Mouse (Mus musculus): Measurements from ENCODE around the gene Homez. TPM values are rescaled to one million over a fixed set of nuclear protein-coding genes. Genes with fewer than 3 reads are reported as not detected.

Homez gene
- polyA plus RNA-seq, 1 experiment: 2.8 TPM

DNA sequence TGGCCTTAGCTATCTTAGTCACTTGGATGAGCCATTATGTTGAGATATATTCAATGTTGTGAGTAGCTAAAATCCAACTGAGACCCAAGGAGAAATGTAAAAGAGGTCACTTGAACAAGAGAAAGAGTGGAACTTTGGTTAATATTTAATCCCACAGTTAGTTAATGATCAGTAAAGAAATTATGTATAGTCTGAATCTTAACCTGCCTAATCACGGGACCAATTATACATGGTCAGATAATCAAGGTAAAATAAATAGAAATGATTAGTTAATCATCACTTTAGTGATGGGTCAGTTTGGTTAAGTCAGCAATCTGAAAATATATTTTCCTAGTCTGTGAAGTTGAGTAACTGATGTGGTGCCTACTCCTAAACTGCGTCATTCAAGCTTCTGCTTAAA is 48.5 kb downstream of the Homez start:
- no peak overlapping the region for H3K4me3 ChIP-seq (replicated peaks; ENCODE audit: control insufficient read depth, low read depth, low read length)
- WGBS: 85% methylated on average over 2 of the region's 2 CpGs
- no peaks in the 10 kb centered on the region for H3K4me1 ChIP-seq (ENCODE audit: control insufficient read depth, insufficient read depth, low read length)
- no peak for TF ChIP-seq POLR2A (IDR thresholded peaks at IDR 0.05; ENCODE audit: borderline replicate concordance, control insufficient read depth, low read depth, low read length)
- TF ChIP-seq CTCF (IDR thresholded peaks at IDR 0.05; ENCODE audit: control insufficient read depth, insufficient read depth, low read length): no peak
- H3K27ac ChIP-seq (ENCODE audit: control insufficient read depth, insufficient read depth, low read depth, low read length, poor library complexity): no peak overlapping the region

DNA sequence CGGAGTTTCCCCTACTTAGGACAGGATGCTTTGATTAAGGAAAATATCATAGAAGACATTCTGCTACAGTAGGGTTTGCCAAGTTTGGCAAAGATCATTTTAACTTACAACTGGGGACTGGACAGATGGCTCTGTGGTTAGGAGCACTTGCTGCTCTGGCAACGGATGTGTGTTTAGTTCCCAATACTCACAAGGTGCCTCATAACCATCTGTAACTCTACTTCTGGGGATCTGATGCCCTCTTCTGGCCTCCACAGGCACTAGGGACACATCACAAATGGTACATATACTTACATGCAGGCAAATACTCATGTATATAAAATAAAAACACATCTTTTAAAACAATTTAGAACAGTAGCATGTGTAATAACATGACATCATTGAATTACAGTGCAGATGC is 53.0 kb downstream of the Homez start:
- Histone ChIP-seq H3K4me1 (ENCODE audit: control insufficient read depth, insufficient read depth, low read length) (no peaks in the 10 kb centered on the region), H3K4me3 (replicated peaks; ENCODE audit: control insufficient read depth, low read depth, low read length) (no peak overlapping the region), H3K27ac (ENCODE audit: control insufficient read depth, insufficient read depth, low read depth, low read length, poor library complexity) (no peak overlapping the region)
- no peak for TF ChIP-seq POLR2A (IDR thresholded peaks at IDR 0.05; ENCODE audit: borderline replicate concordance, control insufficient read depth, low read depth, low read length)
- no peak for TF ChIP-seq CTCF (IDR thresholded peaks at IDR 0.05; ENCODE audit: control insufficient read depth, insufficient read depth, low read length)
- WGBS: 34% methylated on average over 2 of the region's 2 CpGs

DNA sequence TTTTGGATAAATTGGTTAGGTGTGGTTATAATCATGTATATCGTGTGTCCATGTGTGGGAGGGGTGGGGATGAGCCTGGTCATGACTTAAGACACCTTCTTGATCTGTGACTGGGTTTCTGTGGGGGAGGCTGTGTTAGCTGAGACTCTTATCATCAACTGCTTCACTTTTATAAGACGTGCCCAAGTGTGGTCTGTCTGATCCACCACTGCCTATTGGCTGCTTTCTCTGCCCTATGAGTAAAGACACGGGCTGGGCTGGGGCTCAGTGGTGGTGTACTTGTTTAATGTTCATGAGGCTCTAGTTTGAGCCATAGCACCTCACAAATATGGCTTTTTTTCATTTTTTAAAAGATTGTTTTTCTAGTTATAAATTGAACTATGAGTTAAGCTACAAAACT is 55.0 kb downstream of the Homez start:
- no peaks in the 10 kb centered on the region for H3K4me1 ChIP-seq (ENCODE audit: control insufficient read depth, insufficient read depth, low read length)
- WGBS: 52% methylated on average over 3 of the region's 3 CpGs
- TF ChIP-seq CTCF (IDR thresholded peaks at IDR 0.05; ENCODE audit: control insufficient read depth, insufficient read depth, low read length) (no peak), POLR2A (IDR thresholded peaks at IDR 0.05; ENCODE audit: borderline replicate concordance, control insufficient read depth, low read depth, low read length) (no peak)

DNA sequence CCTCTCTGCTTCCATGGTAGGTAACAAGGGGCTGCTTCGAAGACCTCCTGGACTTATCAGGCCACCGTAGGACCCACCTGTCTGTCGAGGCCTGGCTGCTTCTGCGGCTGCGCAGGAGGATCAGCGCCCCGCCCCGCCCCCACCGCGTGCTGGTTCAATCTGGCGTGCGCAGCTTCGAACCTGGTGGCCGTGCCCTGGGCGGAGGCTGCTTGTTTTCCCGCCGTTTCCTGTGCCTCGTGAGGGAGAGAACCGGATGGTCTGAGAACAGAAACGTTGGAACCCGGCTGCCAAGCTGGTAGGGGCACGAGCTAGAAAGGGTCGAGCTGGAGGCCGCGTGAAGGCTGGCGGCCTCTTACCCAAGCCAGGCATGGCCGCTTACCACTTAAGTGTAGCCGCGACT is 56.8 kb downstream of the Homez start, which contains the start of gene Rnf212b:
TSS of gene Rnf212b (plus strand) at position 151 of the 400 bp plus-strand sequence.
- TF ChIP-seq POLR2A (IDR thresholded peaks at IDR 0.05; ENCODE audit: borderline replicate concordance, control insufficient read depth, low read depth, low read length) (no peak), CTCF (IDR thresholded peaks at IDR 0.05; ENCODE audit: control insufficient read depth, insufficient read depth, low read length) (no peak)
- no peak within 1 kb of the TSS for H3K27ac ChIP-seq (ENCODE audit: control insufficient read depth, insufficient read depth, low read depth, low read length, poor library complexity)
- H3K4me1 ChIP-seq (ENCODE audit: control insufficient read depth, insufficient read depth, low read length): no peaks in the 10 kb centered on the region
- H3K4me3 ChIP-seq (replicated peaks; ENCODE audit: control insufficient read depth, low read depth, low read length): no peak within 1 kb of the TSS
- 85% methylated on average over 29 of the region's 29 CpGs for WGBS

More for the DNA sequence above, 55.0 kb downstream of the Homez start:
- Histone ChIP-seq H3K27ac (ENCODE audit: control insufficient read depth, insufficient read depth, low read depth, low read length, poor library complexity) (no peak overlapping the region), H3K4me3 (replicated peaks; ENCODE audit: control insufficient read depth, low read depth, low read length) (no peak overlapping the region)

DNA sequence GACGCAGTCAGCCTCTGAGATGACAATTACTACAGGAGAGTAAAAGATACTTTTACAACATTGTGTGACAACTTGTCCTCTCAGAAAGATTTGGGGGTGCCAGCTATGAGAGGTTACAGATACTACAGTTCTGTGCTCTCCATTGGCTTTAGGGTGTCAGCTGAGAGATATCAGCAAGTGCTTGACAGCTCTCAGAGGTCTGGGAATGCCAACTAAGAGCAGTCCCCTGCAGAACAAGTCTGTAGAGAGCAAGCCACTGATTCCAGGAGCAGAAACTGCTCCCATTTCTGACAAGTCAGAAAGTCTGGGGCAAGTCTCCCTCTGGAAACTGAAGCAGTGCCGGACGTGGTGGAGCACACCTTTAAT is 61.1 kb downstream of the Homez start:
- WGBS: 68% methylated on average over 3 of the region's 3 CpGs
- no peaks in the 10 kb centered on the region for H3K4me1 ChIP-seq (ENCODE audit: control insufficient read depth, insufficient read depth, low read length)
- H3K27ac ChIP-seq (ENCODE audit: control insufficient read depth, insufficient read depth, low read depth, low read length, poor library complexity): no peak overlapping the region
- no peak for TF ChIP-seq POLR2A (IDR thresholded peaks at IDR 0.05; ENCODE audit: borderline replicate concordance, control insufficient read depth, low read depth, low read length)
- TF ChIP-seq CTCF (IDR thresholded peaks at IDR 0.05; ENCODE audit: control insufficient read depth, insufficient read depth, low read length): no peak
- H3K4me3 ChIP-seq (replicated peaks; ENCODE audit: control insufficient read depth, low read depth, low read length): no peak overlapping the region

DNA sequence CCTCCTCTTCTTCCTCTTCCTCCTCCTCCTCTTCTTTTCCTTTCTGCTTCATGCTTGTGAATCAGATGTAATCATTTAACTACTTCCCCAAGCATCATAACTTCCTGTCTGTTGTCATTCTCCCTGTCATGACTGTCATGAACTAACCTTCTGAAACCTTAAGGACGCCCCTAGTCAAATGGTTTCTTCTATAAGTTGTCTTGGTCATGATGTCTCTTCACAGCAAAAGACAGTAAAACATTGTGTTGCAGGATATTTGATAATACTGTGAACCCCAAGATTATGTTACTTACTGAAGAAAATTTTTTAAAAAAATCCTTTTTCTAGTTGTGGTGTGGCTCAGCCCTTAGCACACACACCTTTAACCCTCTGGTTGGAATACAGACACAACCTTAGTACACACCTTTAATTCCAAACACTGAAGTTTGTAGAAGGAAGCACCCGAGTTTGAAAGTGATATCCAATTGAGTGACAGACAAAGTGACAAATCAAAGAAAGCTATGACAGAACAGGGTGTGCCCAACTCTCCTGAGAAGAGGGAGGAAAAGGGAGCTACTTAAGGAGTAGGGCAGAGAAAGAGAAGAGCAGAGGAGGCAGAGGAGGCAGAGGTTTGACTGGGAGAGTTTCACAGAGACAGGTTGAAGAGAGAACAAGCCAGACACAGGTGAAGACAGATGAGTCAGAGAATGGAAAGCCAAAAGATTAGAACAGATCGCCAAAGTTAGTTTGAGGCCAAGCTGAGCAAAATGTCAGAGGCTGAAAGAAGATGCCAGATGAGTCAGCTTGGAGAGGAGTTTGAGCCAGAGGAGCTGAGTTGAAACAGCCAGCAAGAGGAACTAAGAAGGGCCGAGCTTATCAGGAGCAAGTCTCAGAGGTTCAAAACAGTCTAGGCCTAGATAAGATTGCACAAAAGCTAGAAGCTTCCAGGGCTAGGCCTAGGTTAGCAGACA is 61.8 kb downstream of the Homez start:
- 26% methylated on average over 4 of the region's 4 CpGs for WGBS
- H3K27ac ChIP-seq (ENCODE audit: control insufficient read depth, insufficient read depth, low read depth, low read length, poor library complexity): no peak overlapping the region; the same call in 1 of the 2 replicates
- H3K4me3 ChIP-seq (replicated peaks; ENCODE audit: control insufficient read depth, low read depth, low read length): no peak overlapping the region
- no peak for TF ChIP-seq CTCF (IDR thresholded peaks at IDR 0.05; ENCODE audit: control insufficient read depth, insufficient read depth, low read length)
- TF ChIP-seq POLR2A (IDR thresholded peaks at IDR 0.05; ENCODE audit: borderline replicate concordance, control insufficient read depth, low read depth, low read length): no peak
- no peaks in the 10 kb centered on the region for H3K4me1 ChIP-seq (ENCODE audit: control insufficient read depth, insufficient read depth, low read length)

DNA sequence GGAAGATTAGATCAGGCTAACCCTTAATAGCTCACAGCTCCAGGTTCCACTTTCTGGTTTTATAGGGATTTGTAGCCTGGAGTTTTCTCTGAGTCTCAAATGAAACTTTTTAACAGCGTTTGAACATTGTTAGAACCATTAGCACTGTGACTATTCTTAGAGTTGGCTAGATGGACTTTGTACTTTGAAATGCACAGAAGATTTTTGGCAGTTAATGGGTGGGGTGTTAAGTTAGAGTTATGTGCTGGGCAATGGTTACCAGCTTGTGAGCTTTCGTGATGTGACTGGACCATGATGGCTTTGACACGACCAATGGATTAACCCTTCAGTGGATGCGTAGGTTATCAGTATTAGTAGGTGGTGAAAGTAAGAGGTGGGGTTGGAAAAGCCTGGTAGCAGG is 64.6 kb downstream of the Homez start:
- no peak overlapping the region for H3K4me3 ChIP-seq (replicated peaks; ENCODE audit: control insufficient read depth, low read depth, low read length)
- no peak for TF ChIP-seq POLR2A (IDR thresholded peaks at IDR 0.05; ENCODE audit: borderline replicate concordance, control insufficient read depth, low read depth, low read length)
- H3K4me1 ChIP-seq (ENCODE audit: control insufficient read depth, insufficient read depth, low read length): no peaks in the 10 kb centered on the region; the same call in 1 of the 2 replicates
- no peak overlapping the region for H3K27ac ChIP-seq (ENCODE audit: control insufficient read depth, insufficient read depth, low read depth, low read length, poor library complexity)
- WGBS: 80% methylated on average over 4 of the region's 4 CpGs

Other genes starting within 250 kb of the Homez start
- 0.47 TPM in 1 of 2 replicates, not detected in the other for gene Psmb11, start 249.5 kb downstream of the Homez start, polyA plus RNA-seq (2011; ENCODE audit: insufficient read depth, insufficient read length, low replicate concordance, missing spikeins)
- not detected in 2 replicates for gene Gm17606, start 230.0 kb downstream of the Homez start, polyA plus RNA-seq (2011; ENCODE audit: insufficient read depth, insufficient read length, low replicate concordance, missing spikeins)
- gene Cdh24, start 229.6 kb downstream of the Homez start, polyA plus RNA-seq (2011; ENCODE audit: insufficient read depth, insufficient read length, low replicate concordance, missing spikeins): 4.1 and 7.0 TPM in 2 replicates
- 14.8 and 35.0 TPM in 2 replicates for gene 1700123O20Rik, start 184.7 kb downstream of the Homez start, polyA plus RNA-seq (2011; ENCODE audit: insufficient read depth, insufficient read length, low replicate concordance, missing spikeins)
- 284 and 378 TPM in 2 replicates for gene Acin1, start 184.0 kb downstream of the Homez start, polyA plus RNA-seq (2011; ENCODE audit: insufficient read depth, insufficient read length, low replicate concordance, missing spikeins)
- not detected in 2 replicates for gene Gm29776, start 172.1 kb downstream of the Homez start, polyA plus RNA-seq (2011; ENCODE audit: insufficient read depth, insufficient read length, low replicate concordance, missing spikeins)
- 41.3 and 90.9 TPM in 2 replicates for gene Cebpe, start 158.8 kb downstream of the Homez start, polyA plus RNA-seq (2011; ENCODE audit: insufficient read depth, insufficient read length, low replicate concordance, missing spikeins)
- gene Slc7a8, start 89.0 kb downstream of the Homez start, polyA plus RNA-seq (2011; ENCODE audit: insufficient read depth, insufficient read length, low replicate concordance, missing spikeins): 2.6 and 4.5 TPM in 2 replicates
- gene Rnf212b, start 56.8 kb downstream of the Homez start, polyA plus RNA-seq (2011; ENCODE audit: insufficient read depth, insufficient read length, low replicate concordance, missing spikeins): not detected in 2 replicates
- 2.0 and 4.9 TPM in 2 replicates for gene Ppp1r3e, start 6.6 kb upstream of the Homez start, polyA plus RNA-seq (2011; ENCODE audit: insufficient read depth, insufficient read length, low replicate concordance, missing spikeins)
- 6.7 and 18.1 TPM in 2 replicates for gene Bcl2l2, start 12.4 kb upstream of the Homez start, polyA plus RNA-seq (2011; ENCODE audit: insufficient read depth, insufficient read length, low replicate concordance, missing spikeins)
- gene Gm20521, start 12.5 kb upstream of the Homez start, polyA plus RNA-seq (2011; ENCODE audit: insufficient read depth, insufficient read length, low replicate concordance, missing spikeins): not detected in 2 replicates
- gene Pabpn1, start 21.5 kb upstream of the Homez start, polyA plus RNA-seq (2011; ENCODE audit: insufficient read depth, insufficient read length, low replicate concordance, missing spikeins): 124 and 140 TPM in 2 replicates
- gene Slc22a17, start 42.2 kb upstream of the Homez start, polyA plus RNA-seq (2011; ENCODE audit: insufficient read depth, insufficient read length, low replicate concordance, missing spikeins): 4.2 and 4.5 TPM in 2 replicates
- gene Efs, start 55.2 kb upstream of the Homez start, polyA plus RNA-seq (2011; ENCODE audit: insufficient read depth, insufficient read length, low replicate concordance, missing spikeins): 0.68 and 1.7 TPM in 2 replicates
- gene Il25, start 61.7 kb upstream of the Homez start, polyA plus RNA-seq (2011; ENCODE audit: insufficient read depth, insufficient read length, low replicate concordance, missing spikeins): not detected in 2 replicates
- gene Cmtm5, start 65.3 kb upstream of the Homez start, polyA plus RNA-seq (2011; ENCODE audit: insufficient read depth, insufficient read length, low replicate concordance, missing spikeins): not detected in 2 replicates
- gene Myh6, start 96.0 kb upstream of the Homez start, polyA plus RNA-seq (2011; ENCODE audit: insufficient read depth, insufficient read length, low replicate concordance, missing spikeins): 3.3 TPM in 1 of 2 replicates, not detected in the other
- not detected in 2 replicates for gene Gm17428, start 106.0 kb upstream of the Homez start, polyA plus RNA-seq (2011; ENCODE audit: insufficient read depth, insufficient read length, low replicate concordance, missing spikeins)
- 0.59 TPM in 1 of 2 replicates, not detected in the other for gene Myh7, start 123.7 kb upstream of the Homez start, polyA plus RNA-seq (2011; ENCODE audit: insufficient read depth, insufficient read length, low replicate concordance, missing spikeins)
- gene Ngdn, start 144.5 kb upstream of the Homez start, polyA plus RNA-seq (2011; ENCODE audit: insufficient read depth, insufficient read length, low replicate concordance, missing spikeins): 30.5 and 49.9 TPM in 2 replicates
- gene Zfhx2, start 221.4 kb upstream of the Homez start, polyA plus RNA-seq (2011; ENCODE audit: insufficient read depth, insufficient read length, low replicate concordance, missing spikeins): 4.0 and 5.3 TPM in 2 replicates
- 2.6 and 6.5 TPM in 2 replicates for gene Thtpa, start 223.8 kb upstream of the Homez start, polyA plus RNA-seq (2011; ENCODE audit: insufficient read depth, insufficient read length, low replicate concordance, missing spikeins)
- gene Ap1g2, start 235.6 kb upstream of the Homez start, polyA plus RNA-seq (2011; ENCODE audit: insufficient read depth, insufficient read length, low replicate concordance, missing spikeins): 64.8 and 112 TPM in 2 replicates
- not detected in 2 replicates for gene Jph4, start 246.0 kb upstream of the Homez start, polyA plus RNA-seq (2011; ENCODE audit: insufficient read depth, insufficient read length, low replicate concordance, missing spikeins)